Mouse (Mus musculus): ENCODE measurements at regions not wholly inside any gene's neighbourhood (a gene's known extent, or its start where the extent isn't known, plus 50 kb on each side); places are given as distances from the start of the nearest gene placed in this dataset.

GRCm38 (mm10) chr8:50387189-50387588 is 1543.4 kb upstream of the Tenm3 start:
- no peak for DNase-seq (ENCODE audit: low read depth)

- DNase-seq (ENCODE audit: low read depth), result no peak
Observed at GRCm38 (mm10) chr8:50383697-50384096, 1539.9 kb upstream of the Tenm3 start.

DNA sequence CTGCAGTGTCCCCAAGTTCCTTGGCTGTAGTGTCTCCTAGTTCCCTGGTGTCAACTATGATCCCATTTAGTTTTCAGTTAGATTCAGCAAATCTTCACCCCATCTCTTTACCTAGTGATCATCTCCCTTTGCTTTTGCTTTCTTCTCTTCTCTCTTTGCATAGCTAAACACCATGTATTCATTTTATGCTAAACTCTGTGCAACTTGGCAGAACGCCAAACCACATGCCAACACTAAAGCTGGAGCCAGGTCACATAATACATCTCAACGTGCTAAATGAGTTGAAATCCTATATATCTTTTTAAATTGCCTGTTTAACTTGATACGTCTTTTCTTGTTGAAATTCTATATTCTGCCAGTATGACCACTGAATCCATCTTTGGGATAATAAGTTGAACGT is 1536.0 kb upstream of the Tenm3 start:
- DNase-seq (ENCODE audit: low read depth), result peak; percentile 19

DNA sequence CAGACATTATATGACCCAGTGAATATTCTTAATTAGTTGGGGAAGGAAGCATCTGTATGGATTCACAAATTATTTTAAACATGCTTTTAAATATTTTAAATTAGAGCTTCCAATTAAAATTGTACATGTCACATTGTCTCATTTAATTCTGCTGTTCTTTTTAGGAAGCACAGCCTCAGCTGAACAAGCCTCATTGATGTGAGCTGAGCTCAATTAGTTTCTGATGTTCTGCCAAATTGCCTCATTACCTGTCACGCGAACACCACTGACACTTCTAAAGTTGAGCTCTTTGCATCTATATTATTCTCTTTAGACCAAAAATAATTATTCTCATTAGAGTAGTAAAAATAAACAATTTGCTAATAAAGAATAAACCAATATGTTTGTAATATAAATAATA is 1530.0 kb upstream of the Tenm3 start:
- DNase-seq (ENCODE audit: low read depth), result no peak

- no peak for DNase-seq (ENCODE audit: low read depth)
Observed at GRCm38 (mm10) chr8:50326485-50326884, 1482.7 kb upstream of the Tenm3 start.

- DNase-seq (ENCODE audit: low read depth), result no peak
Observed at GRCm38 (mm10) chr8:50321356-50321963, 1477.7 kb upstream of the Tenm3 start.

- DNase-seq (ENCODE audit: low read depth), result peak; percentile 28
Observed at GRCm38 (mm10) chr8:50316641-50317040, 1472.9 kb upstream of the Tenm3 start.

GRCm38 (mm10) chr8:50310308-50310707 is 1466.6 kb upstream of the Tenm3 start:
- no peak for DNase-seq (ENCODE audit: low read depth)

DNA sequence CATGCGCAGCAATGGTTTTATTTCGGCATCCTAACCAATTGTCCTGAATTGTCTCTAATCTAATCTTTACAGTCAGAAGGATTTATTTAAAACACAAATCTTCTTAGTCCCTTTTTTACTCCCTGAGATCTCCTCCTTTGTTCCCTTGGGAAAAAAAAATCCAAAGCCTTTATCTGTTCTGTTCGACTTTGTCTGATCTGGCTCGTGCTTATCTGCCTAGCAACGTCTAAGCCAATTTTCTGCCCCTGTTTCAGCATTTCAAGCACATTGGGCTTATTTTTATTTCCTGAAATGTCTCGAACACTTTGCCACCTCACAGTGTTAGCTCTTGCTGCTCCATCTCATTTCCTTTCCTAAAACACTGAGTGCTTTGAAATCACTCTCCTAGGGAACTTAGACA is 1456.6 kb upstream of the Tenm3 start:
- no peak for DNase-seq (ENCODE audit: low read depth)

- peak; percentile 83 for DNase-seq (ENCODE audit: low read depth)
Observed at GRCm38 (mm10) chr8:50293501-50293900, 1449.8 kb upstream of the Tenm3 start.

DNA sequence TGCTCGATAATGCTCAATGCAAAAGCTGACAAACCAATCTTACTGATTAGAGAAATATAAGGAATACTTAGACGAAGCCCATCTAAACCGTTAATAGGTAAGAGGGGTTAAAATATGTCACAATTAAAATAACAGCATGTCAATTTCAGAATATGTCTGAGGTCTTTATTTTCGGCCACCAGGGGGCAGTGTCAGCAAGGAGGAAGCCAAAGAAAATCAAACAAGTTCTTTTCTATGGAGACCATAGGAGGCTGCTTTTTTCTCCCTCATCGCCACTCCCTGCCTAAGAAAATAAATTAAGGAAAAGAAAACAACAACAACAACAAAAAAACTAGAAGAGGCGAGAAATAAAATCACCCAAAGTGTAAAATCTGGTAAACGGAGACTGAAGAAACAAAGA is 1448.4 kb upstream of the Tenm3 start:
- DNase-seq (ENCODE audit: low read depth), result peak; percentile 49

- no peak for DNase-seq (ENCODE audit: low read depth)
Observed at GRCm38 (mm10) chr8:50276346-50276745, 1432.6 kb upstream of the Tenm3 start.

DNA sequence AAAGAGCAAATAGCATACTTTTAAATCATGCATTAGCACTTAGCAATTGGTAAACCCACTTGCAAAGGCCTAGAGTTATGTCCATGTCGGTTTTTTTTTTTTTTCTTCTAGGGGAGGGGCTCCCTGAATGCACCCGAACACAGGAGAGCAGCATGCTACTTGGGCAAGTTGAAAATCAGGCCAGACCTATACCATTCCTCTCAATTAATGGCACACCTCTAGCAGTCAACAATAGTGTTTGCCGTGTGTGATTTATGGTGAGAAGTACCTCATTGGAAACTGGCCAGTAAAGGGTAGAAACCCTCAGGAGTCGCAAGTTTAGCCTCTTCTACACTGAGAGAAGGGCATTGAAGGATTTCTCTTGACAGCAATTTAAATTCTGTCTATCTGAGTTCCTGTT is 1421.0 kb upstream of the Tenm3 start:
- DNase-seq (ENCODE audit: low read depth), result no peak
